Mouse (Mus musculus) gastrocnemius, postnatal 14 days (tissue): ENCODE measurements around the gene Snx29. TPM values are rescaled to one million over a fixed set of nuclear protein-coding genes. Genes with fewer than 3 reads are reported as not detected.
A peak's percentile ranks its signal among the peaks of the same experiment; 100 is the strongest.

ENCODE experiments used
- DNase-seq: peaks from one replicate; pipeline ENCODE4 v3.0.0; 2021; ENCODE audit warnings: mixed read lengths
- intact Hi-C: fragments of 180-260 bp; cut with DNase I; formaldehyde crosslinking; loops from one replicate; pipeline ENCODE4 v1.15.1; 2025; ENCODE audit warnings: low total_unique reads
- total RNA-seq, 2 experiments: library from RNA; stranded (reverse); gene quantifications; 2 replicates each; pipeline ENCODE4 v1.2.3; 2021

Gene Snx29
- total RNA-seq, 2 experiments from 2014 or later = 8.4 to 9.5 TPM

GRCm38 (mm10) chr16:11729815-11730214 is 407.1 kb downstream of the Snx29 start:
- intact Hi-C loops = no loop called here
- no peak for DNase-seq

GRCm38 (mm10) chr16:11731014-11731535 is 408.4 kb downstream of the Snx29 start:
- intact Hi-C loops = no loop called here
- no peak for DNase-seq

GRCm38 (mm10) chr16:11738341-11738740 is 415.6 kb downstream of the Snx29 start:
- intact Hi-C loops = no loop called here
- DNase-seq = no peak

- no peak for DNase-seq
- intact Hi-C loops = no loop called here
These were observed 419.2 kb downstream of the Snx29 start for GRCm38 (mm10) chr16:11741951-11742350.

GRCm38 (mm10) chr16:11742351-11742750 is 419.6 kb downstream of the Snx29 start:
- no peak for DNase-seq
- intact Hi-C loops = no loop called here

- intact Hi-C loops = no loop called here
- no peak for DNase-seq
These were observed 420.3 kb downstream of the Snx29 start for GRCm38 (mm10) chr16:11743013-11743412.

GRCm38 (mm10) chr16:11743724-11744123 is 421.0 kb downstream of the Snx29 start:
- intact Hi-C loops = no loop called here
- no peak for DNase-seq

- intact Hi-C loops = no loop called here
- no peak for DNase-seq
These were observed 423.3 kb downstream of the Snx29 start for GRCm38 (mm10) chr16:11746036-11746435.

GRCm38 (mm10) chr16:11747867-11748266 is 425.2 kb downstream of the Snx29 start:
- intact Hi-C loops = no loop called here
- no peak for DNase-seq

GRCm38 (mm10) chr16:11749111-11749510 is 426.4 kb downstream of the Snx29 start:
- intact Hi-C loops = no loop called here
- DNase-seq = no peak

GRCm38 (mm10) chr16:11750605-11751004 is 427.9 kb downstream of the Snx29 start:
- intact Hi-C loops = no loop called here
- no peak for DNase-seq

- no peak for DNase-seq
- intact Hi-C loops = no loop called here
These were observed 429.8 kb downstream of the Snx29 start for GRCm38 (mm10) chr16:11752557-11752956.

- DNase-seq = no peak
- intact Hi-C loops = no loop called here
These were observed 430.8 kb downstream of the Snx29 start for GRCm38 (mm10) chr16:11753466-11753865.

- intact Hi-C loops = no loop called here
- no peak for DNase-seq
These were observed 431.4 kb downstream of the Snx29 start for GRCm38 (mm10) chr16:11754136-11754535.

GRCm38 (mm10) chr16:11755281-11756066 is 432.8 kb downstream of the Snx29 start:
- intact Hi-C loops = no loop called here

GRCm38 (mm10) chr16:11756598-11757245 is 434.0 kb downstream of the Snx29 start:
- DNase-seq = no peak
- intact Hi-C loops = no loop called here

More at GRCm38 (mm10) chr16:11755281-11756066, 432.8 kb downstream of the Snx29 start:
- no peak for DNase-seq

- DNase-seq = no peak
- intact Hi-C loops = no loop called here
These were observed 434.8 kb downstream of the Snx29 start for GRCm38 (mm10) chr16:11757471-11757870.

- no peak for DNase-seq
- intact Hi-C loops = no loop called here
These were observed 435.2 kb downstream of the Snx29 start for GRCm38 (mm10) chr16:11757951-11758350.

GRCm38 (mm10) chr16:11772318-11772717 is 449.6 kb downstream of the Snx29 start:
- no peak for DNase-seq
- intact Hi-C loops = no loop called here

GRCm38 (mm10) chr16:11774321-11774720 is 451.6 kb downstream of the Snx29 start:
- intact Hi-C loops = no loop called here
- DNase-seq = no peak

- peak; percentile 18 for DNase-seq
- intact Hi-C loops = no loop called here
These were observed 453.8 kb downstream of the Snx29 start for GRCm38 (mm10) chr16:11776528-11776927.
